Mouse (Mus musculus): ENCODE data around the gene Agap1.

The Agap1 gene

DNA sequence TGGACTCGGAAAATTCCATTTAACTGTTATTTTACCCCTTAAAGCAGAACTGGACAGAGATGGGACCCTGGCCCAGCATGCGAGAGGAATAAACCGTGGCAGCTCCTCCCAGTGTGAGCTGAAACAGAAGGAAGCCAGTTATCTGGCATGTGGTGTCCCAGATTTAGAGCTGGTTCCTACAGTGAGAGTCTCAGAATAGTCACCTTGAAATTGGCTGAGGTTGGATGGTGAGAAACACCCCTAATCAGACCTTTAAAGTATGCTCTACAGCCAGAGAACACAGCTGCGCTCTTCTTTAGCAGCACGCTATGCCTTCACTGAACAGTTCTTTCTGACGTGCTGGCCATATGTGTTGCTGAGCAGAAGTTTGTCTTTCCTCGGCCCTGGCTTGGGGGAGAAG is 168.2 kb downstream of the Agap1 start:
- in situ Hi-C loops (cut with MboI; ENCODE audit: low pct_unique_long_range_greater_than_20kb in 1 of 2, low sequenced_read_pairs in 2 of 2, unreplicated experiment in 1 of 2): no loop called here

DNA sequence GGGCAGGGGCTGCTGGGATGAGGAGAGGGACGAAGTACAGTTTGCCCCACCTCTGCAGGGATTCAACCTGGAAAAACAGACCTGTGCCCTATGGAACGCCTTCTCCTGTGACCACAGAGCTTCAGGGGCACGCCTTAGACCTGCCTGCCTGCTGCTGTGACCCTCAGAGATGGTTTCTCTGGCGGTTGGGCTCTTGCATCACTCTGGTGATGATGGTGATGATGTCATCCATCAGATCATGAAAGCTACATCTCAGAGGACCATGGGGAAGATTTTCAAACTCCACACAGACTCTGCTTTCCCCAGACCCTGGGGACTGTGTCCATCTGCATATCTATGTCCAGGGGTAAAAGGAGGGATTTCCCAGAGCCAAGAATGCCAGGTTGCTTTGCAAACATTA is 170.7 kb downstream of the Agap1 start:
- in situ Hi-C loops (cut with MboI; ENCODE audit: low pct_unique_long_range_greater_than_20kb in 1 of 2, low sequenced_read_pairs in 2 of 2, unreplicated experiment in 1 of 2): loop anchor here in 1 of 2 experiments (25.0 kb wide), 1 partner anchor 312 kb away; the partner anchor contains the start of gene Gbx2

DNA sequence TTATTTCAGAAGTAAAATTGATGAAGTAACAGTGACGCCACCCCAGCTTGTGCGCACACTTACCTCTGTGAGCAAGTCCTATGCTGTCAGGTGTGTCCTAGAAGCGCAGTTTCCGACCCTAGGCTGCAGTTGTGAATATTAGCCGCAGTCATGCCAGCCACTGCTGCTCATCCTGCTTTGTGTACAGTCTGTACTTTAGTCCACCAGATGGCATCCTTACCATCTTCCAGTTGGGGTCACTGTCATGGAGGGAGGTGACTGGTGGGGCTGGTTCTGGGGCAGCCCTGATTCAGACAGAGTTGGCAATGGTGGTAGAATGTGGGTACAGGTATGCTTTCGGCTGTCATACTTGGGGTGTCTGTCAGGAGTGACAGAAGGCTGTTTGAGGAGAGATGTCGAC is 171.4 kb downstream of the Agap1 start:
- in situ Hi-C loops (cut with MboI; ENCODE audit: low pct_unique_long_range_greater_than_20kb in 1 of 2, low sequenced_read_pairs in 2 of 2, unreplicated experiment in 1 of 2): loop anchor here in 1 of 2 experiments (25.0 kb wide), 1 partner anchor 311 kb away; the partner anchor contains the start of gene Gbx2

- in situ Hi-C loops (cut with MboI; ENCODE audit: low pct_unique_long_range_greater_than_20kb in 1 of 2, low sequenced_read_pairs in 2 of 2, unreplicated experiment in 1 of 2): loop anchor here in 1 of 2 experiments (25.0 kb wide), 1 partner anchor 310 kb away; the partner anchor contains the start of gene Gbx2
Measured at GRCm38 (mm10) chr1:89626940-89627339, 172.3 kb downstream of the Agap1 start.

DNA sequence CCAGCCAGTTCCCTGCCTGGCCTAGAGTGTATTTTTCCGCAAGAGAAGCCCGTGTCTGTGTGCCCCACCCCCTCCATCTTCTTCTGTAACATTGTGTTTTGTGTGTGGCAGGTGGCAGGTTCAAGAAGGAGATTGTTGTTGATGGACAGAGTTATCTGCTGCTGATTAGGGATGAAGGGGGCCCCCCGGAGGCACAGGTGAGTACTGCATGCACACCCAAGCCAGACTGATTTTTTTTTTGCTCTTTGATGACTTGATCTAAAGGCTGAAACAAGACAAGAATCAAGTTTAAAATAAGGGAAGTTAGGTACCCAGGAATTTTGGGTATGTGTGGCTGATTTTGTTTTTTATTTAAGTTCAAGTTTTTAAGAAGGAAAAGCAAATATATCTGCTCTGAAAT is 173.0 kb downstream of the Agap1 start:
- in situ Hi-C loops (cut with MboI; ENCODE audit: low pct_unique_long_range_greater_than_20kb in 1 of 2, low sequenced_read_pairs in 2 of 2, unreplicated experiment in 1 of 2): loop anchor here in 1 of 2 experiments (25.0 kb wide), 1 partner anchor 310 kb away; the partner anchor contains the start of gene Gbx2

GRCm38 (mm10) chr1:89630836-89631235 is 176.2 kb downstream of the Agap1 start:
- in situ Hi-C loops (cut with MboI; ENCODE audit: low pct_unique_long_range_greater_than_20kb in 1 of 2, low sequenced_read_pairs in 2 of 2, unreplicated experiment in 1 of 2): loop anchor here in 1 of 2 experiments (25.0 kb wide), 1 partner anchor 306 kb away; the partner anchor contains the start of gene Gbx2

DNA sequence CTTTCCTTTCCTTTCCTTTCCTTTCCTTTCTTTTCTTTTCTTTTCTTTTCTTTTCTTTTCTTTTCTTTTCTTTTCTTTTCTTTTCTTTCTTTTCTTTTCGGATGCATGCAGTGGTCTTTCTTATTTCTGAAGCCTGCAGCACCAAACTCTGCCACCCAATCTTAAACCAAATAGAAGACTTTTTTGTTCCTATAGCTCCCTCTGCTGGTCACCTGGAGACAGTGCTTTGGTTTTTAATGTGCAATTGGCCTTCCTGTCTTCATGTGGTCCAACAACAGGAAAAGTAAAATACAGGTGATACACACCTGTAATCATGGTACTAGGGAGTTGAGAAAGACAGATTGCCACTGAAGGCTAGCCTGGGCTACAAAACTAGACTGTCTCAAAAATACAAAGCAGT is 177.1 kb downstream of the Agap1 start:
- in situ Hi-C loops (cut with MboI; ENCODE audit: low pct_unique_long_range_greater_than_20kb in 1 of 2, low sequenced_read_pairs in 2 of 2, unreplicated experiment in 1 of 2): loop anchor here in 1 of 2 experiments (25.0 kb wide), 1 partner anchor 306 kb away; the partner anchor contains the start of gene Gbx2

DNA sequence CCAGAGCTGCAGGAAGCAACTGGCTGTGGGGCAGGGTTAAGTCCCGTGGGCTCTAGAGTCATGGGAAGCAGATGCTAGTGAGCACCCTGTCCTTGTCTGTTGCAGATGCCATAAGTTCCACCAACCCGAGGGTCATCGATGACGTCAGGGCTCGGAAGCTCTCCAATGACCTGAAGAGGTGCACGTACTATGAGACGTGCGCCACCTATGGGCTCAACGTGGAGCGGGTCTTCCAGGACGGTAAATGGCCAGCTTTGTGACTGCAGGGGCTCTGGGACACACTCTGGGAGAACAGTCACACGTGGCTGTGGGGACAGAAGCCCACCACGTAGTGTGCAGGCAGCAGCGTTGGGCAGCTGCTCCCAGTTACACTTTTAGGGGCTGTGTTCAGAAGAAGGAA is 179.4 kb downstream of the Agap1 start:
- in situ Hi-C loops (cut with MboI; ENCODE audit: low pct_unique_long_range_greater_than_20kb in 1 of 2, low sequenced_read_pairs in 2 of 2, unreplicated experiment in 1 of 2): loop anchor here in 1 of 2 experiments (25.0 kb wide), 1 partner anchor 303 kb away; the partner anchor contains the start of gene Gbx2

DNA sequence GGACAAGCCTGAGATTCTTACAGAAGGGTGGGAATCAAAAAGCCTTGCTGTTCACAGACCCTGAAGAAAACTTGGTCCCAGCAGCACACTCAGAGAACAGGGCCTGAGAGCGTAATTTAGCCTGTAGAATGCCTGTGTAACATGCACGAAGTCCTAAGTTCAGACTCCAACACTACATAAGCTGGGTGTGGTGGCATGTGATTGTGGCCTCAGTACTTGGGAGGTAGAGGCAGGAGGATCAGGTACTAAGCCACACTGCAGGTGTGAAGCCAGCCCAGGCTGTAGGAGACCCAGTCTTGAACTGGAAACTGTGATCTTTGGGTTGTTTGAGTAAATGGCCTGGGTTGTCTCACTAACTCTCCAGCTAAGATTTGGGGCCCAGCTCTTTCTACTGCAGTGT is 180.5 kb downstream of the Agap1 start:
- in situ Hi-C loops (cut with MboI; ENCODE audit: low pct_unique_long_range_greater_than_20kb in 1 of 2, low sequenced_read_pairs in 2 of 2, unreplicated experiment in 1 of 2): loop anchor here in 1 of 2 experiments (25.0 kb wide), 1 partner anchor 302 kb away; the partner anchor contains the start of gene Gbx2

DNA sequence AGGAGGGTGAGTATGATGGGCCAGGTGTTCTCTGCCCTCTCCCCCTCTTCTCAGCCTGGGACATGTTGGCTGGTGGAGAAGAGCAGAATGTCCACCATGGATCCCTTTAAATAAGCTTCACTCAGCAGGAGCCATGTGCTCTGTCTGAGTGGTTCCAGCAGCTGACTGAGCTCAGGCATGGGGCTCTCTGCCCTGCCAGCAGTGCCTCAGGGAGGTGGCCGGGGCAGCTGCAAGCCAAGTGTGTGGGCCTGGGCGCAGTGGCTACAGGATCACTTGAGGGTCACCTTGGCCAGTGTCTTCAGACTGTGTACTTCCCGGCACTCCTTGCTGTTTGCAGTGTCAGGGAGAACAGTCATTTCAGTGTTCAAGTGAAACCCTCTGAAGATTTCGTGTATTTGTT is 183.1 kb downstream of the Agap1 start:
- in situ Hi-C loops (cut with MboI; ENCODE audit: low pct_unique_long_range_greater_than_20kb in 1 of 2, low sequenced_read_pairs in 2 of 2, unreplicated experiment in 1 of 2): loop anchor here in 1 of 2 experiments (25.0 kb wide), 1 partner anchor 300 kb away; the partner anchor contains the start of gene Gbx2

- in situ Hi-C loops (cut with MboI; ENCODE audit: low pct_unique_long_range_greater_than_20kb in 1 of 2, low sequenced_read_pairs in 2 of 2, unreplicated experiment in 1 of 2): loop anchor here in 1 of 2 experiments (25.0 kb wide), 1 partner anchor 294 kb away; the partner anchor contains the start of gene Gbx2
Measured at GRCm38 (mm10) chr1:89643445-89644100, 189.0 kb downstream of the Agap1 start.

GRCm38 (mm10) chr1:89644120-89644519 is 189.5 kb downstream of the Agap1 start:
- in situ Hi-C loops (cut with MboI; ENCODE audit: low pct_unique_long_range_greater_than_20kb in 1 of 2, low sequenced_read_pairs in 2 of 2, unreplicated experiment in 1 of 2): loop anchor here in 1 of 2 experiments (25.0 kb wide), 1 partner anchor 293 kb away; the partner anchor contains the start of gene Gbx2

- in situ Hi-C loops (cut with MboI; ENCODE audit: low pct_unique_long_range_greater_than_20kb in 1 of 2, low sequenced_read_pairs in 2 of 2, unreplicated experiment in 1 of 2): loop anchor here in 1 of 2 experiments (25.0 kb wide), 1 partner anchor 291 kb away; the partner anchor contains the start of gene Gbx2
Measured at GRCm38 (mm10) chr1:89646326-89647018, 191.9 kb downstream of the Agap1 start.

- in situ Hi-C loops (cut with MboI; ENCODE audit: low pct_unique_long_range_greater_than_20kb in 1 of 2, low sequenced_read_pairs in 2 of 2, unreplicated experiment in 1 of 2): loop anchor here in 1 of 2 experiments (25.0 kb wide), 1 partner anchor 290 kb away; the partner anchor contains the start of gene Gbx2
Measured at GRCm38 (mm10) chr1:89647505-89647904, 192.9 kb downstream of the Agap1 start.

DNA sequence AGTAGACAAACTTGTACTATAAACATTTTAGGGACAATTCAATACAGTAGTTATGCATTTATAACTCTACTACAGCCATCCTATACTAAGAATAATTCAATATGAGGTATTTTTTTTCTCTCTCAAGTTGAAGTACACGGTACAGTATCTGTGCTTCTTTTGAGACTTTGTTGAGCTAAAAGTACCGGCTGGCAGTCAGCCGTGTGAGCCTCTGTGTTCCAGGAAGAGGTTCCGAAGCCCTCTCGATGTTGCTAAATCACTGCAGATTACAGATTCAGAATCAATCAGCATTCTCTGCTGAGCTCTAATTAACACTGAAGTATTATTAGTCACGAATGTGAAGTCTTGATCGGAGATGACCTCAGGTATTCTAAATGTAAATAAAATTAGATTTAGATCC is 196.0 kb downstream of the Agap1 start:
- in situ Hi-C loops (cut with MboI; ENCODE audit: low pct_unique_long_range_greater_than_20kb in 1 of 2, low sequenced_read_pairs in 2 of 2, unreplicated experiment in 1 of 2): loop anchor here in 1 of 2 experiments (10.0 kb wide), 1 partner anchor 294 kb away; no protein-coding TSS in a partner anchor

DNA sequence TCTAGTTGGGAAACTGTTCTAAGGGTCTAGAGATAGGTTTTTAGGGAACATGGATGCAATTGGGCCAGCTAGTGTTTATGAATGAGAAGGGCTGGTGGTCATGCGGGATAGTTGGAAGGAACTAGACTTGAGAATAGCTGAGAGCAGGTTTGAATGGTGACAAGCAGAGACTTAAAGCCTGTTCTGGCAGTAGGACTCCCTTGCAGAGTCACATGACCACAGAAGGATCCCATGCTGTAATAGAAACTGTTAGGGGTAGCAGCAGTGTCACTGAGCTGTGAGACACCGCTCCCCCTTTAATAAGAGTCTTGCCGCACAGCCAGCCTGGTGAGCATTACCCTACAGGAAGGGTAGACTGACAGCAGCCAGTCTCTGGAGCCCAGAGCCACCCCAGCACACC is 201.6 kb downstream of the Agap1 start:
- in situ Hi-C loops (cut with MboI; ENCODE audit: low pct_unique_long_range_greater_than_20kb in 1 of 2, low sequenced_read_pairs in 2 of 2, unreplicated experiment in 1 of 2): loop anchor here in 1 of 2 experiments (10.0 kb wide), 1 partner anchor 289 kb away; no protein-coding TSS in a partner anchor

DNA sequence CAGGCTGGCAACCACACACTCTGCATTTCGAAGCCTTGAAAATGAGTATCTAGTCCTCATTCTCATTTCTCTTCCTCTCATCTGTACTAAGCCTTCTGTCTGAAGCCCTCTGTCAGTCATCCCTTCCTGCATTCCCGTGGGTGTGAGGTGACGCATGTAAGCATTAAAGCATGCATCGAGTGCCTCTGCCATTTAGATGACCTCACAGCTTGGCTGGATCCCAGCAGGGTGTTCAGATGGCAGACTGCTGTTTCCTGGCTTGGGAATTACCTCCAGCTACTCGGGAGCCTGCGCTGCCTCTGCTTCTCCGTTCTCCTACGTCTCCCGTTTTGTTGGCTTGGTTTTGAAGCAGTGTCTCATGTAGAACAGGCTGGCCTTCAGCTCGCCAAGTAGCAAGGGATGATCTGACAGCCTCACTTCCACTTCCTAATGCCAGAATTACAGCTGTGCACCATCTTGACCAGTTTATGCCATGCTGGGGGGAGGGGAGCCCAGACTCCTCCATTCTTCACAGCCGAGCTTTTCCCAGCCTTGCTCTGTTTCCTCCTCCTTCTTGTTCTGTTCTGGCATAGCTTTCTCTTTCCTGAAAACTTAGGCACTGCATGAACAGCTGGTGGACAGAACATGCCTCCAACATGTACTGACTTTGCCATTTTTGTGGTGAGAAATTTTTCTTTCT is 202.2 kb downstream of the Agap1 start:
- in situ Hi-C loops (cut with MboI; ENCODE audit: low pct_unique_long_range_greater_than_20kb in 1 of 2, low sequenced_read_pairs in 2 of 2, unreplicated experiment in 1 of 2): loop anchor here in 1 of 2 experiments (10.0 kb wide), 1 partner anchor 288 kb away; no protein-coding TSS in a partner anchor

DNA sequence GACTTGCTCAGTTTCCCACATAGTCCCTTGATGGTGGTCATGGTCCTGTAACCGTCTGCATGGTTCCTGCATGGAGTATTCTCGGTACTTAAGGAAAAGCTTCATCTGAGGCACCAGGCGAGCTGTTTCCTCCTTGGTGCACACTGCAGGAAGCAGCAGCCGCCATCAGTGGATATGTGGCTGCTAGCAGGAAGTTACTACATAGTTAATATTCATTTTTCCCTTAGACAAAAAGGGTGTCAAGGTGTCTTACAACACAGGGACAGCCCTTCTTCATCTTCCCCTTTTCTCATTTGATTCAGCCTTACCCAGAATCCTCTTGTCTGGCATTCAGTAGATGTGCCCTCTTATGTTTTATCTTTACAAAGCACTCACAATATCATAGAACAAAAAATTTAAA is 206.2 kb downstream of the Agap1 start:
- in situ Hi-C loops (cut with MboI; ENCODE audit: low pct_unique_long_range_greater_than_20kb in 1 of 2, low sequenced_read_pairs in 2 of 2, unreplicated experiment in 1 of 2): no loop called here

Measured in mouse embryonic stem cell (cell line).